Mouse (Mus musculus) left cerebral cortex, adult 2 months (tissue): ENCODE measurements at regions not wholly inside any gene's neighbourhood (a gene's known extent, or its start where the extent isn't known, plus 50 kb on each side); places are given as distances from the start of the nearest gene placed in this dataset.

Source experiments
- DNase-seq, 2 experiments: peaks; one replicate each; pipeline ENCODE4 v3.0.0; 2021 to 2022; ENCODE audit warnings: low spot score in 2 of 2, mixed read lengths in 1 of 2; ENCODE audit errors: extremely low spot score in 1 of 2
- H3K27ac ChIP-seq: fragments of 200-600 bp; 2 replicates; pipeline ENCODE4 v1.8.1; 2022
- H3K4me3 ChIP-seq: fragments of 200-600 bp; 2 replicates; pipeline ENCODE4 v1.8.1; 2022
- CTCF ChIP-seq: fragments of 200-600 bp; IDR thresholded peaks from 2 replicates; pipeline ENCODE4 v1.8.1; 2022; ENCODE audit warnings: antibody characterized with exemption, mild to moderate bottlenecking, moderate library complexity
- intact Hi-C: fragments of 180-260 bp; cut with DNase I; formaldehyde crosslinking; loops from one replicate; pipeline ENCODE4 v1.15.1; 2025

DNA sequence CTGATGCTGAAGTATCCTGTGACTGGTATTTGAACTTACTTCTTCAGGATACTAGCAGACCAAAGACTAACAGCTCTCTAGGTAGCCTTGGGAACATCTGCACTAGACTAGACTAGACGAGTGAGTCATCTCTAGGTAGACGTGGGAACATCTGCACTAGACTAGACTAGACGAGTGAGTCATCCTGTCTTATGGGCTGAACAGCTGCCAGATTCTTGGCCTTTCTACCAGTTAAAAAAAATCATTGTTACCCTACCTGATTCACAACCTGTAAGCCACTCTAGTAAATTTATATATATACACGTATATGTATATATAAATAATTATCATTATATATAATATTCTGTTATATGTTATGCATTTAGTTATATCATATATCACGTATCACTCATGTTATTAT lies 307.8 kb downstream of the Kctd12 start:
- intact Hi-C loops: no loop called here
- DNase-seq: no peak
- no peak for TF ChIP-seq CTCF
- no peak overlapping the region for H3K27ac ChIP-seq
- H3K4me3 ChIP-seq: no peak overlapping the region

DNA sequence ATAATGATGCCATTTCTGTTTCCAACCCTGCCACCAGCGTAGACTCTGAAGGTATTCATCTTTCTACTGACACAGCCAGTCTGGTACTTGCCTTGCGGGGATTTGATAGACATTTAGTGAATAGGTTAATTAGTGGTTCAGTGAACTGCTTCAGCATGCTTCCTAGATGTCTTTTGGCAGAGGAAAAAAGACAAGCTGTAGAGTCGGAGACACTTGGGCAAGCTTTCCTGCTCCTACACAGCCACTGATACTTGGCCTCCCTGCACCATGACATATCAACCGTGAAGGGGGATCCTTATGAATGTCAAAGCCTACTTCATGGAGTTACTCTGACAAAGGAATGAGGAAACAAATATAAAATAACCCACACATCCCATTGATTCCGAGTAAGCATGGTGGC lies 308.7 kb downstream of the Kctd12 start:
- no peak for DNase-seq
- Histone ChIP-seq H3K27ac (no peak overlapping the region), H3K4me3 (no peak overlapping the region)
- TF ChIP-seq CTCF: no peak
- intact Hi-C loops: no loop called here

DNA sequence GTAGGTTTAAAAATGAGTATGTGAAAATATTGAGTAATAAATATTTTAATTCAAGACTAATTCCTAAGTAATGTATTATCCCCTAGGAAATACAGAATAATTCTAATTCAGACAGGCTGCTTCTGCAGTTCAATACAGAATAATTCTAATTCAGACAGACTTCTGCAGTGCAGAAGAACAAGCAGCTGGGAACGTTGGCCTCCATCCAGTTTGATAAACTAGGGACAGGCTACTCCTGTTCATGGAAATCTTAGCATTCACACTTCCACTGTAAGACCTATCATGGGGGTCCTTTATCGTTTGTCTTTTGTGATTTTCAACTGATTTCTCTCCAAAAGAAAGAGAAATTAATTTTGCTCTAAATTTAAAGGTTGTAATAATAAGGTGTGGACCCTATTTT lies 319.2 kb downstream of the Kctd12 start:
- DNase-seq: no peak
- no peak overlapping the region for H3K4me3 ChIP-seq
- no peak overlapping the region for H3K27ac ChIP-seq
- intact Hi-C loops: no loop called here
- TF ChIP-seq CTCF: no peak

DNA sequence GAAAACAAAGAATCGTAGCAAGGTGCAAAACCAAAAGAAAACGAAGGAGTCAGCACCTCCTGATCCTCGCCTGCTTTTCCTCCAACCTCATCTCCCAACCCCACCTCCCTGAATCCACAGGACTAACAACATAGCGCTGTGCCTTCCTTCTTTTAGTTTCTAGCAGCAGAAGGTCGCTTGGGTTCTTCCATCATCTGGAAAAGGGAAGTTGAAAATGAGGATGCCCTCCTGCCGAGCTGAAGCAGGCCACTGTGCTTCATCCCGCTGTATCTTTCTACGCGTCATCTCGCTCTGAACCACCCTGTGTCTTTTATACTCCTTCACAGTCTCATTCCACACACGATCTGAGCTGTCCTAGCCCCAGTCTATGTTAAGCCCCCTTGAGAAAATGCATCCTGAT lies 322.1 kb downstream of the Kctd12 start:
- no peak overlapping the region for H3K4me3 ChIP-seq
- intact Hi-C loops: no loop called here
- no peak for DNase-seq
- TF ChIP-seq CTCF: no peak
- no peak overlapping the region for H3K27ac ChIP-seq

DNA sequence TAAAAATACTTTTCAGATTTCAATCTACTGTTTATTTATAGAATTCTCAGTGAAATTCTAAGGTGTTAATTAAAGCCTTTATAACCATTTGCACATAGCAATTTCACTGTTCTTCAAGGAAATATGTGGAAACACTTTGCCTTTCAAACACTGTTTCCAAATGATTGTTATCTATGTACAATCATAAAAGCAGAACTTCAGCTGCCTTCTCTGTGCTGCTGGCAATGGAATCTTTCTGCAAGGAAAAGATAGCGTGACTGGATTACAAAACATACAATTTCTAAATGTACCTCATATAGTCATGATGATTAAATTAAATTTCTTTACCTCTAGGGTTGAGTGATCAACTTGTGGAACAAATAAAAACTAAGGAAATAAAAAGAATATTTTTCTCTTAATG lies 326.2 kb downstream of the Kctd12 start:
- intact Hi-C loops: no loop called here
- no peak for DNase-seq
- no peak for TF ChIP-seq CTCF
- Histone ChIP-seq H3K4me3 (no peak overlapping the region), H3K27ac (no peak overlapping the region)

DNA sequence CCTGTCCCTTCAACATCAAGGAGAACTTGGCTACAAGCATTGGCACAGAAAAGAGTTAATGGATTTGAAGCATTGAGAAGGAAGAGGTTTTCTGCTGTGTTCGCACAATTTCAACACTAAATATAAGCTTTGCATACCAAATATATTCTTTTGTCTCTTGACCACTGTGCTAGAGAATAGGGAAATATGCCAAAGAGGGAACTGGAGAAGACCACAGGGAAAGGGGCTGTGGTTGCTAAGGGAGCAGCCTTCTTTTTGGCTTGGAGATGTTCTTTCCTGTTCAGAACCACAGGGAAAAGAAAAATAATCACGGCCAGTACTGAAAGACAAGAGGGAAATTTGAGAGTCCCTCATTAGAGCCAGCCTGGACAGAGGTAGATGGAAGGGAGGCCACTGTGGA lies 352.8 kb downstream of the Kctd12 start:
- H3K27ac ChIP-seq: no peak overlapping the region
- no peak for TF ChIP-seq CTCF
- intact Hi-C loops: no loop called here
- DNase-seq: no peak
- H3K4me3 ChIP-seq: no peak overlapping the region

DNA sequence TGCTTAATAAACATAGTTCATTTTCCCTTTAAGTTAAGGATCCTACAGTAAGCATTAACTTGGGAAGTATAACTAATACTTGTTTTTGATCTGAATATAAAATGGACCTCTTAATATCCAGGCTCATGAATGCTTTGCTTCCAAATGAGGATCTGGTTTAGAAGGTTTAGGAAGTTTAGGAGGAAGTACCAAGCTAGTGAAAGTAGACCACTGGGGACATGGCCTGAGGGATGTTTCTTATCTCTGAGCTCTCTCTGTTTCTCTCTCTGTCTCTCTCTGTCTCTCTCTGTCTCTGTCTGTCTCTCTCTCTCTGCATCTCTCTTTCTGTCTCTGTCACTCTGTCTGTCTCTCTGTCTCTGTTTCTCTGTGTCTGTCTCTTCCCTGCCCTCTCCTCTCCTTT lies 360.9 kb downstream of the Kctd12 start:
- no peak overlapping the region for H3K4me3 ChIP-seq
- no peak for TF ChIP-seq CTCF
- intact Hi-C loops: no loop called here

DNA sequence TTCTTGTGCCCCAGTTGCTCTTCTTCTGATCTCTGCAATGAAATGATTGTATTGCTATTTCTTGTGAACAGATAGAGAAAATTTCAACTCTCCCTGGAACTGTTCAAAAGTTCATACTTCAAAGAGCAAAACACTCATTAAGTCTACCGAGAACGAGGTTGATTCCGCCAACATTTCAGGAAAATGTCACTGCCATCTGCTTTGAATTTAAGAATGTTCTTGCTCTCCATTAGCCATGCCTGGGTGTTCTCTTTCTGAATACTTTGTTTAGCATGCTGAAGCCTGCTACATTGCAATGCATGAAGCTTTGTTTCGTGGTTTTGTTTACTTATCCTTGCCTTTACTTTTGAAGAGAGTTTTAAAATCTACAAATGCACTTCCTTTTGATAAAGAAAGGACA lies 363.4 kb downstream of the Kctd12 start:
- no peak for TF ChIP-seq CTCF
- intact Hi-C loops: loop anchor here (2.0 kb wide), 1 partner anchor 20 kb away; no protein-coding TSS in a partner anchor
- Histone ChIP-seq H3K4me3 (no peak overlapping the region), H3K27ac (no peak overlapping the region)
- DNase-seq: no peak

More for the DNA sequence above, 360.9 kb downstream of the Kctd12 start:
- no peak overlapping the region for H3K27ac ChIP-seq
- DNase-seq: no peak

DNA sequence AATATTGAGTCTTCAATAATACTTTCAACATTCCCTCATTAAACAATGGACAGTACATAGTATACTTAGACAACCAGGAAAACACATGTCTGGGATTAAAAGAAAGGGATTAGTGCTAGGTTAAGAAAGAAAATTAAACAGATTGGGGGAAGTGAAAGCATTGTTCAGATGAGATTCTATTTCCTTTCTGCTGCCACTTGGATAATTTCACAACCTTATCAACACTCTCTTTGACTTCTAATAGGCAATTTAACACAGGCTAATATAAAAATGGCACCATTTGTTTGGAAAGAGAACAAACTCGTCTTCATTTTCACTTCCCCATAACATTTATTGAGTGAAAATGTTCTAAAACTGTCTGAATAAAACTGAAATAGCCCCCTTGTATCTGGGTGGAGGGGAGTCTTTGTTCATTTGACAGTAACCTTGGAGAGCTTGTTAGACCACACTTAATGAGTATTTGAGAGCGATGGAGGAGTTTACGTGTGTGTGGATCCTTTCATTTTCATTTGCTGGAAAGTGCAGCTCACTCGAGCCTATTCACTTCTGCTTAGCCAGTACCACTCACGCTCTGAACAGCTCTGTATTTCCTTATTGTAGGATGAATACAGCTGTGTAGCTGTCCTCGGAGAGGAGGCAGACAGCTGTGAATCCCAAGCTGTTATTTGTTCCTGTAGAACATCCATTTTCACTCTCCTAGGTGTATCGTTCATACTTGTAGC lies 366.7 kb downstream of the Kctd12 start:
- no peak overlapping the region for H3K27ac ChIP-seq

DNA sequence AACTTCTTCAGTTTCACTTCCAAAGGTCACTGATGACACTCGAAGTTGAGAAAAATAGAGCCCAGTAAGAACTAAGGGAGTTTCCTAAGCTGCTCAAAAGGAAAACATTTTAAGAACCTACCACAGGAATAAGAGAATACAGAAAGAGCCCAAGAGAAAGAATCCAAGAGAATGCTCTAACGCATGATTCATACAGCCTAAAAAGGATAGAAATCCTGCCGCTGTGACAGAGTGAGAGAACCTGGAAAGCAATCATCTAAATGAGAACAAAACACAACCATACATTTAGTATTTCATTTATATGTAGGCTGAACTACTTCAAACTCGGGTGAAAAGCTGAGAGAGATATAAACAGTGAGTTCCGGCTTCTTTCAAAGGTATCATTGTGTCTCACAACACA lies 376.4 kb downstream of the Kctd12 start:
- Histone ChIP-seq H3K27ac (no peak overlapping the region), H3K4me3 (no peak overlapping the region)
- intact Hi-C loops: no loop called here
- TF ChIP-seq CTCF: no peak
- DNase-seq: no peak

More for the DNA sequence above, 366.7 kb downstream of the Kctd12 start:
- intact Hi-C loops: no loop called here
- no peak overlapping the region for H3K4me3 ChIP-seq
- no peak for TF ChIP-seq CTCF
- DNase-seq: no peak

DNA sequence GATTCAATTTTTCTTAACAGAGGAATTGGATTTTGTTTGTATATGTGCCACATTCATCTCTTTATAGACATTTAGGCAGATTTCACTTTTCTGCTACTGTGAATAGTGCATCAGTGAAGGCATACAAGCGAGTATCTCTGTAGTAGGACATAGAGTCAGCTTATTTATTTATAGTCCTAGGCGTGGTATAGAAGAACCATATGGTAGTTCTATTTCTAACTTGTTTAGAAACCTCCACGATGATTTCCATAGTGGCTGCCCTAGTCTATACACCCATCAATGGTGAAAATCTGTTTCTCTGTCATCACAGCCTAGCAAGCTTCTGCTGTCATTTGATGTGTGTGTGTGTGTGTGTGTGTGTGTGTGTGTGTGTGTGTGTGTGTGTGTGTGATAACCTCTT lies 387.6 kb downstream of the Kctd12 start:
- no peak for TF ChIP-seq CTCF
- intact Hi-C loops: loop anchor here (10.0 kb wide), 1 partner anchor 390 kb away; the partner anchor contains the start of gene Kctd12

DNA sequence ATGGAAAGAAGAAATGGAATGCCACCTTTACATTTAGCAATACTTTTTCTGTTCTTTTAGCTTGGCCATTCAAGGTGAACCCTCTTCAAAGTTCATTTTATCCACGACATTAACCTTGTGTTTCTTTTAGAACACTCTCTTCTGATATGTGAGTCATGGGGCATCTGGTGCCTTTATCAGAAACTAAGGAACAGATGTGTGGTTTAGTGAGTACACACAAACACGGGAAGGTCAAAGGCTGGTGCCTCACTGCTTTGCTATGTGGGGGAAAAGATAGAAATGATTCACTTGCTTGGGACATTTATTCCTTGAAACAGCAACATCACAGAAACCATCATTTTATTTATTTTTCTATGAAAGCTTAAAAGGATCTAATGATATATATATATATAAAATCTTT lies 428.7 kb downstream of the Kctd12 start:
- DNase-seq: no peak
- intact Hi-C loops: no loop called here
- Histone ChIP-seq H3K4me3 (no peak overlapping the region), H3K27ac (no peak overlapping the region)
- no peak for TF ChIP-seq CTCF

More for the DNA sequence above, 387.6 kb downstream of the Kctd12 start:
- Histone ChIP-seq H3K27ac (no peak overlapping the region), H3K4me3 (no peak overlapping the region)
- no peak for DNase-seq

DNA sequence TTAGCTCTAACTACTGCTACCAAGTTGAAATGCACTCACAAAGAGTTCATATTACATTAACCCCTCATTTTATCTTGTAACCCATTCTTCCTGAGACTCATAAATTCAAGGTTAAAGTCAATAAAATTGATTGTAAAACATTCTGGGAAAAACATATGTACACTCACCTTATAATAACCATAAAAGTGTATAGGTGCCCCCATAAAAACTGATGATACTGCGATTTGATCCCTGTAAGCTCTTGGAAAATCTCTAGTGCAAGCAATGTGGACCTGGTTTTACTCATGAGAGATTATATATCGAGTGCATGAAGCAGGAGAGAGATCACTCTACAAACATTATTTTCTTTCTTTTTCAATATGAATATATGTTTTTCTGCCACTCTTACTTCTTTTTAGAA lies 429.8 kb downstream of the Kctd12 start:
- intact Hi-C loops: no loop called here
- Histone ChIP-seq H3K4me3 (no peak overlapping the region), H3K27ac (no peak overlapping the region)
- TF ChIP-seq CTCF: no peak
- no peak for DNase-seq
